Mouse (Mus musculus): Measurements from ENCODE around the gene Igf2bp1. TPM values are rescaled to one million over a fixed set of nuclear protein-coding genes. Genes with fewer than 3 reads are reported as not detected.
"Not testable (repeated sequence)": the region's sequence is repeated elsewhere in the genome, so short reads cannot be mapped to it uniquely, and the experiment has no call there.

Gene Igf2bp1
- polyA plus RNA-seq, 1 experiment from 2014 or later: 66.9 TPM

GRCm38 (mm10) chr11:95923477-95923876, 82.3 kb downstream of the Igf2bp1 start:
- H3K4me2 ChIP-seq; H3K36me3 ChIP-seq; ATAC-seq (ENCODE audit: insufficient number of reproducible peaks, low FRiP score); H3K27ac ChIP-seq (ENCODE audit: poor library complexity, severe bottlenecking); H3K9ac ChIP-seq; H3K4me3 ChIP-seq; H3K4me1 ChIP-seq (replicated peaks): not testable (repeated sequence)
- Histone ChIP-seq H3K9me3 (replicated peaks) (peaks cover 11% of the 10 kb centered on the region), H3K27me3 (replicated peaks) (peaks cover 22% of the 10 kb centered on the region)
- 3% methylated on average over 4 of the region's 6 CpGs for WGBS

- ATAC-seq (ENCODE audit: insufficient number of reproducible peaks, low FRiP score): no peak
- H3K9me3 ChIP-seq (replicated peaks): peaks cover 5% of the 10 kb centered on the region
- H3K27me3 ChIP-seq (replicated peaks): peaks cover 33% of the 10 kb centered on the region
- H3K4me1 ChIP-seq (replicated peaks): no peaks in the 10 kb centered on the region
- no peak overlapping the region for H3K9ac ChIP-seq
- no peak overlapping the region for H3K27ac ChIP-seq (ENCODE audit: poor library complexity, severe bottlenecking)
- no peak overlapping the region for H3K4me3 ChIP-seq
- H3K36me3 ChIP-seq: no peaks in the 10 kb centered on the region
- H3K4me2 ChIP-seq: no peak overlapping the region
- WGBS: 65% methylated on average over 12 of the region's 12 CpGs
Measured at GRCm38 (mm10) chr11:95921991-95922621, 83.6 kb downstream of the Igf2bp1 start.

- Histone ChIP-seq H3K27me3 (replicated peaks) (peaks cover 68% of the 10 kb centered on the region), H3K4me2 (no peak overlapping the region), H3K9ac (no peak overlapping the region), H3K4me1 (replicated peaks) (peaks cover 19% of the 10 kb centered on the region), H3K27ac (ENCODE audit: poor library complexity, severe bottlenecking) (no peak overlapping the region), H3K36me3 (no peaks in the 10 kb centered on the region), H3K4me3 (no peak overlapping the region), H3K9me3 (replicated peaks) (no peaks in the 10 kb centered on the region)
- no peak for ATAC-seq (ENCODE audit: insufficient number of reproducible peaks, low FRiP score)
- 7% methylated on average over 5 of the region's 5 CpGs for WGBS
Measured at GRCm38 (mm10) chr11:95916426-95916825, 89.3 kb downstream of the Igf2bp1 start.

- 2% methylated on average over 28 of the region's 28 CpGs for WGBS
- Histone ChIP-seq H3K9me3 (replicated peaks) (no peaks in the 10 kb centered on the region), H3K4me1 (replicated peaks) (peaks cover 19% of the 10 kb centered on the region), H3K36me3 (no peaks in the 10 kb centered on the region), H3K27me3 (replicated peaks) (peaks cover 68% of the 10 kb centered on the region), H3K4me2 (peak overlapping the region; percentile 64), H3K4me3 (peak overlapping the region; percentile 40), H3K27ac (ENCODE audit: poor library complexity, severe bottlenecking) (no peak overlapping the region), H3K9ac (no peak overlapping the region)
- no peak for ATAC-seq (ENCODE audit: insufficient number of reproducible peaks, low FRiP score)
Measured at GRCm38 (mm10) chr11:95915006-95915710, 90.6 kb downstream of the Igf2bp1 start.

GRCm38 (mm10) chr11:95914571-95914991, 91.2 kb downstream of the Igf2bp1 start, which contains the start of gene B4galnt2:
Gene B4galnt2 (minus strand): TSS chr11:95914891.
- H3K27ac ChIP-seq (ENCODE audit: poor library complexity, severe bottlenecking): no peak within 1 kb of the TSS
- ATAC-seq (ENCODE audit: insufficient number of reproducible peaks, low FRiP score): no peak

GRCm38 (mm10) chr11:95913959-95914566, 91.7 kb downstream of the Igf2bp1 start:
- no peak for ATAC-seq (ENCODE audit: insufficient number of reproducible peaks, low FRiP score)
- Histone ChIP-seq H3K9me3 (replicated peaks) (no peaks in the 10 kb centered on the region), H3K4me1 (replicated peaks) (peaks cover 19% of the 10 kb centered on the region), H3K27ac (ENCODE audit: poor library complexity, severe bottlenecking) (no peak overlapping the region), H3K4me2 (peak overlapping the region; percentile 64), H3K4me3 (peak overlapping the region; percentile 40), H3K27me3 (replicated peaks) (peaks cover 67% of the 10 kb centered on the region), H3K36me3 (no peaks in the 10 kb centered on the region), H3K9ac (no peak overlapping the region)
- 3% methylated on average over 14 of the region's 14 CpGs for WGBS

More at GRCm38 (mm10) chr11:95914571-95914991, 91.2 kb downstream of the Igf2bp1 start, which contains the start of gene B4galnt2:
- H3K4me3 ChIP-seq: peak within 1 kb of the TSS; percentile 40
- peaks cover 19% of the 10 kb centered on the region for H3K4me1 ChIP-seq (replicated peaks)
- H3K4me2 ChIP-seq: peak within 1 kb of the TSS; percentile 64
- no peaks in the 10 kb centered on the region for H3K9me3 ChIP-seq (replicated peaks)
- H3K36me3 ChIP-seq: no peaks in the 10 kb centered on the region
- H3K9ac ChIP-seq: no peak within 1 kb of the TSS
- peaks cover 66% of the 10 kb centered on the region for H3K27me3 ChIP-seq (replicated peaks)
- WGBS: under 1% methylated on average over 35 of the region's 35 CpGs

- Histone ChIP-seq H3K9me3 (replicated peaks) (no peaks in the 10 kb centered on the region), H3K4me2 (no peak overlapping the region), H3K27ac (ENCODE audit: poor library complexity, severe bottlenecking) (no peak overlapping the region), H3K4me1 (replicated peaks) (peaks cover 19% of the 10 kb centered on the region), H3K9ac (no peak overlapping the region), H3K27me3 (replicated peaks) (peaks cover 51% of the 10 kb centered on the region), H3K36me3 (no peaks in the 10 kb centered on the region), H3K4me3 (no peak overlapping the region)
- WGBS: 24% methylated on average over 7 of the region's 7 CpGs
- no peak for ATAC-seq (ENCODE audit: insufficient number of reproducible peaks, low FRiP score)
Measured at GRCm38 (mm10) chr11:95911579-95911978, 94.2 kb downstream of the Igf2bp1 start.

- Histone ChIP-seq H3K27me3 (replicated peaks) (peaks cover 17% of the 10 kb centered on the region), H3K27ac (ENCODE audit: poor library complexity, severe bottlenecking) (no peak overlapping the region), H3K36me3 (no peaks in the 10 kb centered on the region), H3K4me2 (no peak overlapping the region), H3K4me3 (no peak overlapping the region), H3K4me1 (replicated peaks) (no peaks in the 10 kb centered on the region), H3K9ac (no peak overlapping the region), H3K9me3 (replicated peaks) (no peaks in the 10 kb centered on the region)
- WGBS: 83% methylated on average over 5 of the region's 5 CpGs
- ATAC-seq (ENCODE audit: insufficient number of reproducible peaks, low FRiP score): no peak
Measured at GRCm38 (mm10) chr11:95907805-95908524, 97.8 kb downstream of the Igf2bp1 start.

Small RNA genes within 50 kb of the gene (microRNA-seq; reads per million reads assigned to microRNA genes)
- gene Mir3063: 0.71 reads per million

Other genes starting within 250 kb of the Igf2bp1 start
- 0.65 and 0.66 TPM in 2 replicates for gene Phospho1, start 181.4 kb downstream of the Igf2bp1 start, polyA plus RNA-seq (2016; fragmentation: Nextera tagmentation; extraction: Ambion mirVana)
- 39.1 and 39.2 TPM in 2 replicates for gene Gngt2, start 168.7 kb downstream of the Igf2bp1 start, polyA plus RNA-seq (2016; fragmentation: Nextera tagmentation; extraction: Ambion mirVana)
- 22.3 and 26.0 TPM in 2 replicates for gene Abi3, start 163.5 kb downstream of the Igf2bp1 start, polyA plus RNA-seq (2016; fragmentation: Nextera tagmentation; extraction: Ambion mirVana)
- 0.13 TPM in 1 of 2 replicates, not detected in the other for gene B4galnt2, start 91.0 kb downstream of the Igf2bp1 start, polyA plus RNA-seq (2016; fragmentation: Nextera tagmentation; extraction: Ambion mirVana)
- gene Gip, start 18.6 kb upstream of the Igf2bp1 start, polyA plus RNA-seq (2016; fragmentation: Nextera tagmentation; extraction: Ambion mirVana): not detected in 2 replicates
- gene Snf8, start 28.9 kb upstream of the Igf2bp1 start, polyA plus RNA-seq (2016; fragmentation: Nextera tagmentation; extraction: Ambion mirVana): 76.0 and 78.9 TPM in 2 replicates
- gene Ube2z, start 59.4 kb upstream of the Igf2bp1 start, polyA plus RNA-seq (2016; fragmentation: Nextera tagmentation; extraction: Ambion mirVana): 42.5 and 43.5 TPM in 2 replicates
- 1,401 and 1,405 TPM in 2 replicates for gene Atp5g1, start 69.7 kb upstream of the Igf2bp1 start, polyA plus RNA-seq (2016; fragmentation: Nextera tagmentation; extraction: Ambion mirVana)
- not detected in 2 replicates for gene Calcoco2, start 106.0 kb upstream of the Igf2bp1 start, polyA plus RNA-seq (2016; fragmentation: Nextera tagmentation; extraction: Ambion mirVana)
- gene Ttll6, start 127.8 kb upstream of the Igf2bp1 start, polyA plus RNA-seq (2016; fragmentation: Nextera tagmentation; extraction: Ambion mirVana): not detected in 2 replicates
- gene Hoxb13, start 188.4 kb upstream of the Igf2bp1 start, polyA plus RNA-seq (2016; fragmentation: Nextera tagmentation; extraction: Ambion mirVana): not detected in 2 replicates